Mouse (Mus musculus): ENCODE measurements around the gene Xntrpc. TPM values are rescaled to one million over a fixed set of nuclear protein-coding genes. Genes with fewer than 3 reads are reported as not detected.

Gene Xntrpc
- polyA plus RNA-seq, 1 experiment from 2014 or later = 1.2 TPM

DNA sequence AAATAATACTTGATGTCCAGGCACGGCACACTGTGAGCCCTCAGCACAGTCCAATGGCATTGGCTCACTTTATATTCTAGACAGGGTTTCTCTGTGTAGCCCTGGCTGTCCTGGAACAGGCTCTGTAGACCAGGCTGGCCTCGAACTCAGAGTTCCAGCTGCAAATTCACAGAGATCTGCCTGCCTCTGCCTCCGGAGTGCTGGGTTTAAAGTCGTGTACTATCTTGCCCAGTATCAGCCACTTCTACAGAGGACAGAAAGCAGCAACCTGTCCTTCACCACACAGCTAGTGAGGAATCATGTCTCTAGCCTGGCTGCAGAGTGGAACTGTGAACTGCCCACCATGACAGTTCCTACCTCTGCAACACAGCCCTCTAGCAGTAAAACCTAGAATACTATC lies 44.2 kb downstream of the Xntrpc start:
- Histone ChIP-seq H3K36me3 (no peaks in the 10 kb centered on the region), H3K9me3 (no peaks in the 10 kb centered on the region), H3K4me3 (replicated peaks) (no peak overlapping the region), H3K4me1 (peaks cover 10% of the 10 kb centered on the region; the same call in 1 of the 2 replicates), H3K27ac (no peak overlapping the region), H3K9ac (no peak overlapping the region), H3K27me3 (replicated peaks) (0 out of 2 replicates have a peak, but pooled peaks cover 2% of the 10 kb centered on the region), H3K4me2 (no peak overlapping the region)
- ATAC-seq (ENCODE audit: insufficient read depth, low FRiP score, low read depth) = no peak
- WGBS = 84% methylated on average over 4 of the region's 4 CpGs

GRCm38 (mm10) chr7:102113151-102113729 lies 47.7 kb downstream of the Xntrpc start:
- Histone ChIP-seq H3K4me2 (no peak overlapping the region), H3K36me3 (peaks cover 1% of the 10 kb centered on the region; the same call in 1 of the 2 replicates), H3K4me1 (no peaks in the 10 kb centered on the region), H3K9ac (no peak overlapping the region), H3K9me3 (no peaks in the 10 kb centered on the region), H3K4me3 (replicated peaks) (no peak overlapping the region), H3K27me3 (replicated peaks) (0 out of 2 replicates have a peak, but pooled peaks cover 2% of the 10 kb centered on the region), H3K27ac (no peak overlapping the region)
- no peak; the same call in 1 of the 2 replicates for ATAC-seq (ENCODE audit: insufficient read depth, low FRiP score, low read depth)
- WGBS = 67% methylated on average over 45 of the region's 45 CpGs

GRCm38 (mm10) chr7:102116579-102117331 lies 51.2 kb downstream of the Xntrpc start, which contains the start of gene Chrna10:
TSS of gene Chrna10 (minus strand) at chr7:102116828.
- peaks cover 26% of the 10 kb centered on the region for H3K36me3 ChIP-seq
- no peak within 1 kb of the TSS for H3K9ac ChIP-seq
- H3K27me3 ChIP-seq (replicated peaks) = 0 out of 2 replicates have a peak, but pooled peaks cover 2% of the 10 kb centered on the region
- no peak for ATAC-seq (ENCODE audit: insufficient read depth, low FRiP score, low read depth)
- no peaks in the 10 kb centered on the region for H3K4me1 ChIP-seq
- WGBS = 44% methylated on average over 7 of the region's 7 CpGs
- H3K4me3 ChIP-seq (replicated peaks) = no peak within 1 kb of the TSS
- H3K4me2 ChIP-seq = no peak within 1 kb of the TSS
- no peaks in the 10 kb centered on the region for H3K9me3 ChIP-seq
- no peak within 1 kb of the TSS for H3K27ac ChIP-seq

DNA sequence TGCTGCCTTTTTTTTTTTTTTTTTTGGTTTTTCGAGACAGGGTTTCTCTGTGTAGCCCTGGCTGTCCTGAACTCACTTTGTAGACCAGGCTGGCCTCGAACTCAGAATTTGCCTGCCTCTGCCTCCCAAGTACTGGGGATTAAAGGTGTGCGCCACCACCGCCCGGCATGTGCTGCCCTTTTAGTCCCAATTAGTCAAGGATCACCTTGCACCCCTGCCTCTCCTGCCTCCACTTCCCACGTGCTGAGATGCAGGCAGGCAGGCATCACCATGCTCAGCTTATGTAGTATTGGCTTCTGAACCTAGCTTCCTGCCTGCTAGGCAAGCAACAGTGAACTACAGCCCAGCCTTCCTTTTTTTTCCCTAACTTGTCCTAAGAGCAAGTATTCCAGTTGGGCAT lies 51.9 kb downstream of the Xntrpc start:
- H3K4me3 ChIP-seq (replicated peaks) = no peak overlapping the region
- ATAC-seq (ENCODE audit: insufficient read depth, low FRiP score, low read depth) = no peak
- H3K36me3 ChIP-seq = peaks cover 32% of the 10 kb centered on the region
- 0 out of 2 replicates have a peak, but pooled peaks cover 2% of the 10 kb centered on the region for H3K27me3 ChIP-seq (replicated peaks)
- H3K4me2 ChIP-seq = no peak overlapping the region
- H3K4me1 ChIP-seq = no peaks in the 10 kb centered on the region
- WGBS = 78% methylated on average over 6 of the region's 6 CpGs
- H3K9ac ChIP-seq = no peak overlapping the region
- no peaks in the 10 kb centered on the region for H3K9me3 ChIP-seq
- no peak overlapping the region for H3K27ac ChIP-seq

DNA sequence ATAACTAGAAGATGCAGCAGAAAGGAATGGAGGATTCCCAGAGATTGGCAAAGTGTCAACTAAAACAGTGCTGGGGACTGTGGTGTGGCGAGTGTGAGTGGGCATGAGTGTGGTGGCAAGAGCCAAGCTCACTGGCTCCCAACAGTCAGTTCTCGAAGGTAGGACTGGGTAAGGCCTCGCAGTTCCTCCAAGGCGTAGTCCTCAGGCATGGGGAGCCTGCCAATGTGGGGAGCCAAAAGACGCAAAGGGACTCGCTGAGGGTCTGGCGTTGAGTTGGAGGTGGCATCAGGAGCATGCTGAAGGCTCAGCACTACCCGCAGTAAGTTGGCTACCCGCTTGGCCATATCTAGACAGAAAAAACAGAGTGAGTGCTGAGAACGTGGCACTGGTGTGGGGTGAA lies 54.8 kb downstream of the Xntrpc start:
- no peak overlapping the region for H3K9ac ChIP-seq
- 96% methylated on average over 10 of the region's 10 CpGs for WGBS
- peaks cover 60% of the 10 kb centered on the region for H3K36me3 ChIP-seq
- H3K4me2 ChIP-seq = no peak overlapping the region
- no peaks in the 10 kb centered on the region for H3K27me3 ChIP-seq (replicated peaks)
- no peaks in the 10 kb centered on the region for H3K4me1 ChIP-seq
- no peaks in the 10 kb centered on the region for H3K9me3 ChIP-seq
- H3K4me3 ChIP-seq (replicated peaks) = no peak overlapping the region
- H3K27ac ChIP-seq = no peak overlapping the region
- no peak for ATAC-seq (ENCODE audit: insufficient read depth, low FRiP score, low read depth)

- Histone ChIP-seq H3K4me2 (no peak overlapping the region), H3K27me3 (replicated peaks) (no peaks in the 10 kb centered on the region), H3K4me1 (no peaks in the 10 kb centered on the region), H3K9me3 (no peaks in the 10 kb centered on the region), H3K9ac (no peak overlapping the region), H3K4me3 (replicated peaks) (no peak overlapping the region), H3K27ac (no peak overlapping the region), H3K36me3 (peaks cover 66% of the 10 kb centered on the region)
- no peak for ATAC-seq (ENCODE audit: insufficient read depth, low FRiP score, low read depth)
- WGBS = 89% methylated on average over 4 of the region's 4 CpGs
Measured at GRCm38 (mm10) chr7:102132395-102132794, 66.9 kb downstream of the Xntrpc start.

DNA sequence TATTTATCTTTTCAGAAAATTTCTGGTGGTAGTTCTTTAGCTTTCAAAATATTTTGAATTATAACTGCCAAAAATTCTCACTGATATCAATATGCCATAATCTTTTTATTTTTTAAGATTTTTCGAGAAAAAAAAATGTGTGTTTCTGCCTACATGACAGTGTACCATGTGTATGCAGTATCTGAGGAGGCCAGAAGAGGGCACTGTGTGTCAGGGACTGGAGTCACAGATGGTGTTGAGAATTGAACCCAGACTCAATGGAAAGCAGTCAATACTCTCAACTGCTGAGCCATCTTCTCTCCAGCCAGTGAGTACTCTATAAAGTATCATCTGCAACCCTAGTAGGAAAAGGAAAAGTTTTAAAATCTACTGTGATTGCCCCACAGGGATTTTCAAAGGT lies 72.0 kb downstream of the Xntrpc start:
- Histone ChIP-seq H3K9ac (no peak overlapping the region), H3K4me2 (no peak overlapping the region), H3K36me3 (peaks cover 45% of the 10 kb centered on the region), H3K27me3 (replicated peaks) (no peaks in the 10 kb centered on the region), H3K9me3 (no peaks in the 10 kb centered on the region), H3K27ac (no peak overlapping the region), H3K4me3 (replicated peaks) (no peak overlapping the region), H3K4me1 (no peaks in the 10 kb centered on the region)
- no peak for ATAC-seq (ENCODE audit: insufficient read depth, low FRiP score, low read depth)
- WGBS = 96% methylated on average over 1 of the region's 1 CpGs

- Histone ChIP-seq H3K9ac (no peak overlapping the region), H3K4me2 (no peak overlapping the region), H3K9me3 (no peaks in the 10 kb centered on the region), H3K4me3 (replicated peaks) (no peak overlapping the region), H3K36me3 (peaks cover 42% of the 10 kb centered on the region), H3K4me1 (no peaks in the 10 kb centered on the region), H3K27me3 (replicated peaks) (no peaks in the 10 kb centered on the region), H3K27ac (no peak overlapping the region)
- WGBS = 95% methylated on average over 5 of the region's 5 CpGs
- ATAC-seq (ENCODE audit: insufficient read depth, low FRiP score, low read depth) = no peak
Measured at GRCm38 (mm10) chr7:102137898-102138297, 72.4 kb downstream of the Xntrpc start.

Other genes with a start within 250 kb of the Xntrpc start
- 5.2 and 6.0 TPM in 2 replicates for gene Phox2a, start 247.4 kb upstream of the Xntrpc start, polyA plus RNA-seq (2015; fragmentation: Nextera tagmentation; extraction: Ambion mirVana)
- gene Inppl1, start 227.5 kb upstream of the Xntrpc start, polyA plus RNA-seq (2015; fragmentation: Nextera tagmentation; extraction: Ambion mirVana) = 39.7 and 49.4 TPM in 2 replicates
- 1.7 and 2.0 TPM in 2 replicates for gene Folr2, start 208.5 kb upstream of the Xntrpc start, polyA plus RNA-seq (2015; fragmentation: Nextera tagmentation; extraction: Ambion mirVana)
- gene Anapc15, start 202.0 kb upstream of the Xntrpc start, polyA plus RNA-seq (2015; fragmentation: Nextera tagmentation; extraction: Ambion mirVana) = 56.9 and 68.7 TPM in 2 replicates
- gene Folr1, start 194.9 kb upstream of the Xntrpc start, polyA plus RNA-seq (2015; fragmentation: Nextera tagmentation; extraction: Ambion mirVana) = 18.5 and 22.7 TPM in 2 replicates
- gene Lamtor1, start 159.8 kb upstream of the Xntrpc start, polyA plus RNA-seq (2015; fragmentation: Nextera tagmentation; extraction: Ambion mirVana) = 147 and 154 TPM in 2 replicates
- 0.15 and 0.26 TPM in 2 replicates for gene Tomt, start 159.4 kb upstream of the Xntrpc start, polyA plus RNA-seq (2015; fragmentation: Nextera tagmentation; extraction: Ambion mirVana)
- gene Lrrc51, start 131.8 kb upstream of the Xntrpc start, polyA plus RNA-seq (2015; fragmentation: Nextera tagmentation; extraction: Ambion mirVana) = 8.3 and 9.3 TPM in 2 replicates
- 56.5 and 72.2 TPM in 2 replicates for gene Numa1, start 131.6 kb upstream of the Xntrpc start, polyA plus RNA-seq (2015; fragmentation: Nextera tagmentation; extraction: Ambion mirVana)
- 2.3 and 3.1 TPM in 2 replicates for gene Il18bp, start 47.0 kb upstream of the Xntrpc start, polyA plus RNA-seq (2015; fragmentation: Nextera tagmentation; extraction: Ambion mirVana)
- gene Rnf121, start 244 bp upstream of the Xntrpc start, polyA plus RNA-seq (2015; fragmentation: Nextera tagmentation; extraction: Ambion mirVana) = 25.2 and 26.4 TPM in 2 replicates
- gene Xndc1, start 202 bp upstream of the Xntrpc start, polyA plus RNA-seq (2015; fragmentation: Nextera tagmentation; extraction: Ambion mirVana) = 26.0 TPM in 2 replicates
- not detected in 2 replicates for gene Trpc2, start 17.4 kb downstream of the Xntrpc start, polyA plus RNA-seq (2015; fragmentation: Nextera tagmentation; extraction: Ambion mirVana)
- gene Art1, start 36.0 kb downstream of the Xntrpc start, polyA plus RNA-seq (2015; fragmentation: Nextera tagmentation; extraction: Ambion mirVana) = 0.48 and 1.2 TPM in 2 replicates
- 0.53 and 0.61 TPM in 2 replicates for gene Art5, start 43.8 kb downstream of the Xntrpc start, polyA plus RNA-seq (2015; fragmentation: Nextera tagmentation; extraction: Ambion mirVana)
- gene Chrna10, start 51.1 kb downstream of the Xntrpc start, polyA plus RNA-seq (2015; fragmentation: Nextera tagmentation; extraction: Ambion mirVana) = not detected in 2 replicates
- 29.5 and 33.6 TPM in 2 replicates for gene Nup98, start 144.5 kb downstream of the Xntrpc start, polyA plus RNA-seq (2015; fragmentation: Nextera tagmentation; extraction: Ambion mirVana)
- 96.3 and 99.2 TPM in 2 replicates for gene Pgap2, start 144.5 kb downstream of the Xntrpc start, polyA plus RNA-seq (2015; fragmentation: Nextera tagmentation; extraction: Ambion mirVana)
- 58.4 and 67.7 TPM in 2 replicates for gene Rhog, start 190.3 kb downstream of the Xntrpc start, polyA plus RNA-seq (2015; fragmentation: Nextera tagmentation; extraction: Ambion mirVana)
- gene Stim1, start 202.1 kb downstream of the Xntrpc start, polyA plus RNA-seq (2015; fragmentation: Nextera tagmentation; extraction: Ambion mirVana) = 26.5 TPM in 2 replicates